Mouse (Mus musculus): ENCODE results near the gene Gprc5a.

DNA sequence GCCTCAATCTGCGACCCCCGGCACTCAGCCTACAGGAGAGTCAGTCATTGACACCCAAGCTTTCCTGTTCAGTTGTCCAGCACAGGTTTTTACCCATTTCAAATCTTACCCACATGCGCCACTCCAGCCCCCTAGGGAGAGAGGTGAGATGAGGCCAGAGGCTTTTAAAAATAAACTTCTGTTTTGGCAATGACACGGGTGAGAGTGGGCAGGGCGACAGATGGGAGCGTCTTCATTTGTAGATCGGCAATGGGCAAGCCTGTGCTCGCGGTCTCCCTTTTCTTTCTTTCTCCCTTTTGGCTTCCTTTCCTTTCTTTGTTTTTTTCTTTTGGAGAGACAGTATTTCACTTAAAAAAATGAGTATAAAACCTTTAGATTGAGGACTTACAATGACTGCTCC, 68.0 kb downstream of the Gprc5a start:
- TF ChIP-seq POLR2A (IDR thresholded peaks at IDR 0.05; ENCODE audit: low read depth, low read length) (no peak), CTCF (IDR thresholded peaks at IDR 0.05; ENCODE audit: borderline replicate concordance, insufficient read depth, low read length) (no peak)

All from embryonic fibroblast, embryonic 13.5 days (primary cell).